Mouse (Mus musculus): Measurements from ENCODE around the gene Rfx8. TPM values are rescaled to one million over a fixed set of nuclear protein-coding genes. Genes with fewer than 3 reads are reported as not detected.

Gene Rfx8
- polyA plus RNA-seq, 1 experiment from 2014 or later, result 0.26 TPM

DNA sequence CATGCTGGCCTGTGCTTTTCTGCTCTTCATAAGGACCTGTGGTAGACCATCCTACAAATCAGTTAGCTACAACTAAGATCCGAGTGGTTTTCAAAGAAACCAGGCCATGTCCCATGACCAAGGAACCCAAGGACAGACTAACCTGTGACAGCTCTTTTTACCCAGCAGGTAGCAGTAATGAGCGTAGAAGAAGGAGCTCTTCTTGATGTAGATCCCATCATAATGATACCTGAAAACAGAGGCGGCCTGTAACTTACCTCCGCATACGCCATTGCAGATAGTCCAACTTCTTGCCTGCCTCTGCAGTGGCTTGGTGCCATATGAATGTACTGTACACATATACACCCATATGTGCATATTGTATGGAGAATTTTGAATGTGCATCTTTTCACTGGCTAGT, 10.8 kb downstream of the Rfx8 start:
- no peaks in the 10 kb centered on the region for H3K9me3 ChIP-seq (replicated peaks; ENCODE audit: control insufficient read depth, low read length)
- 0 out of 2 replicates have a peak overlapping the region, but pooled peaks have one; percentile 6 for H3K27ac ChIP-seq (ENCODE audit: low read length)
- ATAC-seq (ENCODE audit: insufficient read depth, low FRiP score), result no peak
- H3K36me3 ChIP-seq (ENCODE audit: control insufficient read depth, insufficient read depth, low read length), result no peaks in the 10 kb centered on the region
- no peak overlapping the region for H3K9ac ChIP-seq (ENCODE audit: low read length)
- no peaks in the 10 kb centered on the region for H3K27me3 ChIP-seq (ENCODE audit: control insufficient read depth, insufficient read depth, low read length)
- WGBS, result 96% methylated on average over 5 of the region's 5 CpGs
- H3K4me3 ChIP-seq (replicated peaks; ENCODE audit: low read length), result no peak overlapping the region
- H3K4me2 ChIP-seq (ENCODE audit: low read depth, low read length), result no peak overlapping the region
- H3K4me1 ChIP-seq (ENCODE audit: control insufficient read depth, insufficient read depth, low read length), result peaks cover 14% of the 10 kb centered on the region

DNA sequence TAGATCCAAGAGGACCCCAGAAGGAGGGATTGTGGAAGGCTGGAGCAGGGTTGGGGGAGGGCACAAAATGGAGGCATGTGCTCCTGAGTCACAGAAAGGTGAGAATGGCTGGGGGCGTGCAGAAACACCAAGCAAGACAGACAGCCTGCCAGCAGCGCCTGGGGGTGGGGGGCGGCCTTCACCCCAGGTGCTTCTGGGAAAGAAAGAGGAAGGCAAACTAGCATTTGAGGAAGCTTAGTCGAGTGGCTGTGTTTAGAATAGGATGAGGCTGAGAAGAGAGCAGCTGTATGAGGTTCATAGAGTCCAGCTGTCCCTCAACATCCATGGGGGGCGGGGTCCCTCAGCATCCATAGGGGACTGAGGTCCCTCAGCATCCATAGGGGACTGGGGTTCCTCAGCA, 12.0 kb downstream of the Rfx8 start:
- H3K27ac ChIP-seq (ENCODE audit: low read length), result no peak overlapping the region
- WGBS, result 72% methylated on average over 5 of the region's 5 CpGs
- H3K9ac ChIP-seq (ENCODE audit: low read length), result no peak overlapping the region
- H3K36me3 ChIP-seq (ENCODE audit: control insufficient read depth, insufficient read depth, low read length), result no peaks in the 10 kb centered on the region
- peaks cover 3% of the 10 kb centered on the region; the same call in 1 of the 2 replicates for H3K4me1 ChIP-seq (ENCODE audit: control insufficient read depth, insufficient read depth, low read length)
- H3K9me3 ChIP-seq (replicated peaks; ENCODE audit: control insufficient read depth, low read length), result no peaks in the 10 kb centered on the region
- no peak for ATAC-seq (ENCODE audit: insufficient read depth, low FRiP score)
- no peak overlapping the region for H3K4me3 ChIP-seq (replicated peaks; ENCODE audit: low read length)
- H3K4me2 ChIP-seq (ENCODE audit: low read depth, low read length), result no peak overlapping the region
- H3K27me3 ChIP-seq (ENCODE audit: control insufficient read depth, insufficient read depth, low read length), result no peaks in the 10 kb centered on the region

GRCm38 (mm10) chr1:39702216-39703046, 18.4 kb downstream of the Rfx8 start:
- H3K9ac ChIP-seq (ENCODE audit: low read length), result 0 out of 2 replicates have a peak overlapping the region, but pooled peaks have one; percentile 24
- H3K27me3 ChIP-seq (ENCODE audit: control insufficient read depth, insufficient read depth, low read length), result no peaks in the 10 kb centered on the region
- H3K9me3 ChIP-seq (replicated peaks; ENCODE audit: control insufficient read depth, low read length), result no peaks in the 10 kb centered on the region
- no peak overlapping the region for H3K4me3 ChIP-seq (replicated peaks; ENCODE audit: low read length)
- H3K4me1 ChIP-seq (ENCODE audit: control insufficient read depth, insufficient read depth, low read length), result peaks cover 11% of the 10 kb centered on the region
- H3K4me2 ChIP-seq (ENCODE audit: low read depth, low read length), result 0 out of 2 replicates have a peak overlapping the region, but pooled peaks have one; percentile 7
- ATAC-seq (ENCODE audit: insufficient read depth, low FRiP score), result peak; percentile 24; the same call in 1 of the 2 replicates
- H3K27ac ChIP-seq (ENCODE audit: low read length), result no peak overlapping the region
- WGBS, result 21% methylated on average over 18 of the region's 18 CpGs
- H3K36me3 ChIP-seq (ENCODE audit: control insufficient read depth, insufficient read depth, low read length), result no peaks in the 10 kb centered on the region

DNA sequence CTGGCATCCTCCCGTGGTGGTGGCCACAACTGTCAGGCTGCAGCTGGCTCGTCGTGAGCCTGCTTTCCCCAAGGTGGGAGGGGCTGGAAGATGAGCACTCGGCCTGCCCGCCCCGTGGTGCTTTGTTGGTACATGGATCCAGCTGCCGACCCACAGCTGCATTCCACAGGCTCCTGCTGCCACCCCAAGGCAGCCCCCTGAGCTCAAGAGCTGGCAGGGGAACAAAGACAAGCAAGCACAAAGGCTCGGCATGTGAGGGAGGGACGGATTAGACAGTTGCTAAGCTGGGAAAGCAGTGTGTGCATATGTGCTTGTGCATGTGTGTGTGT, 19.6 kb downstream of the Rfx8 start:
- no peak for ATAC-seq (ENCODE audit: insufficient read depth, low FRiP score)
- H3K27ac ChIP-seq (ENCODE audit: low read length), result no peak overlapping the region

GRCm38 (mm10) chr1:39700599-39701273, 20.1 kb downstream of the Rfx8 start:
- H3K4me1 ChIP-seq (ENCODE audit: control insufficient read depth, insufficient read depth, low read length), result peaks cover 11% of the 10 kb centered on the region
- H3K4me3 ChIP-seq (replicated peaks; ENCODE audit: low read length), result no peak overlapping the region
- 0 out of 2 replicates have a peak overlapping the region, but pooled peaks have one; percentile 7 for H3K4me2 ChIP-seq (ENCODE audit: low read depth, low read length)
- no peaks in the 10 kb centered on the region for H3K27me3 ChIP-seq (ENCODE audit: control insufficient read depth, insufficient read depth, low read length)
- H3K36me3 ChIP-seq (ENCODE audit: control insufficient read depth, insufficient read depth, low read length), result no peaks in the 10 kb centered on the region
- no peak overlapping the region for H3K27ac ChIP-seq (ENCODE audit: low read length)
- H3K9ac ChIP-seq (ENCODE audit: low read length), result no peak overlapping the region
- no peak for ATAC-seq (ENCODE audit: insufficient read depth, low FRiP score)
- no peaks in the 10 kb centered on the region for H3K9me3 ChIP-seq (replicated peaks; ENCODE audit: control insufficient read depth, low read length)
- WGBS, result 29% methylated on average over 7 of the region's 7 CpGs

More for the DNA sequence above, 19.6 kb downstream of the Rfx8 start:
- H3K36me3 ChIP-seq (ENCODE audit: control insufficient read depth, insufficient read depth, low read length), result no peaks in the 10 kb centered on the region
- H3K4me2 ChIP-seq (ENCODE audit: low read depth, low read length), result peak overlapping the region; percentile 7; the same call in 1 of the 2 replicates
- no peaks in the 10 kb centered on the region for H3K27me3 ChIP-seq (ENCODE audit: control insufficient read depth, insufficient read depth, low read length)
- H3K4me1 ChIP-seq (ENCODE audit: control insufficient read depth, insufficient read depth, low read length), result peaks cover 11% of the 10 kb centered on the region
- no peak overlapping the region for H3K9ac ChIP-seq (ENCODE audit: low read length)
- no peaks in the 10 kb centered on the region for H3K9me3 ChIP-seq (replicated peaks; ENCODE audit: control insufficient read depth, low read length)
- WGBS, result 8% methylated on average over 9 of the region's 9 CpGs
- H3K4me3 ChIP-seq (replicated peaks; ENCODE audit: low read length), result no peak overlapping the region

GRCm38 (mm10) chr1:39698456-39698855, 22.3 kb downstream of the Rfx8 start:
- Histone ChIP-seq H3K9ac (ENCODE audit: low read length) (no peak overlapping the region), H3K27me3 (ENCODE audit: control insufficient read depth, insufficient read depth, low read length) (no peaks in the 10 kb centered on the region), H3K9me3 (replicated peaks; ENCODE audit: control insufficient read depth, low read length) (no peaks in the 10 kb centered on the region), H3K36me3 (ENCODE audit: control insufficient read depth, insufficient read depth, low read length) (no peaks in the 10 kb centered on the region), H3K4me1 (ENCODE audit: control insufficient read depth, insufficient read depth, low read length) (peaks cover 17% of the 10 kb centered on the region), H3K4me3 (replicated peaks; ENCODE audit: low read length) (no peak overlapping the region), H3K4me2 (ENCODE audit: low read depth, low read length) (no peak overlapping the region), H3K27ac (ENCODE audit: low read length) (no peak overlapping the region)
- peak; percentile 30; the same call in 1 of the 2 replicates for ATAC-seq (ENCODE audit: insufficient read depth, low FRiP score)
- WGBS, result 59% methylated on average over 6 of the region's 6 CpGs

DNA sequence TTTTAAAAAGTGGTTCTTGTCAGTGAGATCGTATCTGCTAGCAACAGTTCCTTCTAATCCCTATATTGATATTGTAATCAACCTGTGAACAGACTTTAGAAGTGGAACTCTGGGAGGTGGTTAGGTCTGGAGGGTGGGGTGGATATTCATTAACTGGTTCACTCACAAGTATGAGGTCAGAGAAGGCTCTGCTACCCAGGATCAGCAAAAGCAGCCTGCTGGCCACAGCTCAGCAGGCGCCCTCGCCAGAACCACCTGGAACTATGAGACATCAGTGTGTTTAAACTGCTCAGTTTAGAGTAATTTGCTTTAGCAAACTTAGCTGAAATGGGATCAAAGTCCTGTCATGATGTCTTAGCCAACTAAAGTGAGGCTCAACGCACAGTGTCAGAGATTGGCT, 25.6 kb downstream of the Rfx8 start:
- peak; percentile 32; the same call in 1 of the 2 replicates for ATAC-seq (ENCODE audit: insufficient read depth, low FRiP score)
- no peaks in the 10 kb centered on the region for H3K27me3 ChIP-seq (ENCODE audit: control insufficient read depth, insufficient read depth, low read length)
- H3K27ac ChIP-seq (ENCODE audit: low read length), result no peak overlapping the region
- 38% methylated on average over 4 of the region's 4 CpGs for WGBS
- H3K4me2 ChIP-seq (ENCODE audit: low read depth, low read length), result no peak overlapping the region
- H3K36me3 ChIP-seq (ENCODE audit: control insufficient read depth, insufficient read depth, low read length), result no peaks in the 10 kb centered on the region
- H3K9me3 ChIP-seq (replicated peaks; ENCODE audit: control insufficient read depth, low read length), result no peaks in the 10 kb centered on the region
- no peak overlapping the region for H3K9ac ChIP-seq (ENCODE audit: low read length)
- 0 out of 2 replicates have a peak, but pooled peaks cover 6% of the 10 kb centered on the region for H3K4me1 ChIP-seq (ENCODE audit: control insufficient read depth, insufficient read depth, low read length)
- no peak overlapping the region for H3K4me3 ChIP-seq (replicated peaks; ENCODE audit: low read length)

GRCm38 (mm10) chr1:39694756-39695155, 26.0 kb downstream of the Rfx8 start:
- Histone ChIP-seq H3K9me3 (replicated peaks; ENCODE audit: control insufficient read depth, low read length) (no peaks in the 10 kb centered on the region), H3K9ac (ENCODE audit: low read length) (no peak overlapping the region), H3K4me2 (ENCODE audit: low read depth, low read length) (no peak overlapping the region), H3K36me3 (ENCODE audit: control insufficient read depth, insufficient read depth, low read length) (no peaks in the 10 kb centered on the region), H3K27me3 (ENCODE audit: control insufficient read depth, insufficient read depth, low read length) (no peaks in the 10 kb centered on the region), H3K4me1 (ENCODE audit: control insufficient read depth, insufficient read depth, low read length) (0 out of 2 replicates have a peak, but pooled peaks cover 6% of the 10 kb centered on the region), H3K4me3 (replicated peaks; ENCODE audit: low read length) (no peak overlapping the region), H3K27ac (ENCODE audit: low read length) (no peak overlapping the region)
- ATAC-seq (ENCODE audit: insufficient read depth, low FRiP score), result no peak
- 50% methylated on average over 7 of the region's 7 CpGs for WGBS

DNA sequence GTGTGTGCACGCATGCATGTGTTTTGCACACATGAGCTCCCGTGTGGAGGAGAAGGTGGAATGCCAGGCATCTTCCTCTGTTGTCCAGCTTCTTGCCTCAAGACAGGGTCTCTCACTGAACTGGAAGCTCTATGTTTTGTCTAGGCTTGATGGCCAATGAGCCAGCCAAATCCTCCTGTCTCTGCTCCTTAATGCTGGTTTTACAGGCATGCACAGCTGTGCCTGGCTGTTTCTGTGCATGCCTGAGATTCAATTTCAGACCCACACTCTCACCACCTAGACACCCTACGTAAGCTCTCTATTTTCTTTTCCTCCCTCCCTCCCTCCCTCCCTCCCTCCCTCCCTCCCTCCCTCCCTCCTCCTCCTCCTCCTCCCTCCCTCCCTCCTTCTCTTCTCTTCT, 28.8 kb downstream of the Rfx8 start:
- Histone ChIP-seq H3K4me3 (replicated peaks; ENCODE audit: low read length) (no peak overlapping the region), H3K27ac (ENCODE audit: low read length) (no peak overlapping the region), H3K4me2 (ENCODE audit: low read depth, low read length) (no peak overlapping the region), H3K36me3 (ENCODE audit: control insufficient read depth, insufficient read depth, low read length) (no peaks in the 10 kb centered on the region), H3K9ac (ENCODE audit: low read length) (no peak overlapping the region), H3K27me3 (ENCODE audit: control insufficient read depth, insufficient read depth, low read length) (no peaks in the 10 kb centered on the region), H3K9me3 (replicated peaks; ENCODE audit: control insufficient read depth, low read length) (no peaks in the 10 kb centered on the region), H3K4me1 (ENCODE audit: control insufficient read depth, insufficient read depth, low read length) (0 out of 2 replicates have a peak, but pooled peaks cover 6% of the 10 kb centered on the region)
- WGBS, result 62% methylated on average over 3 of the region's 3 CpGs
- no peak for ATAC-seq (ENCODE audit: insufficient read depth, low FRiP score)

Data from stomach, embryonic 16.5 days (tissue).